Mouse (Mus musculus) liver, embryonic 14 days (tissue): ENCODE data around the gene Aqp12. TPM values are rescaled to one million over a fixed set of nuclear protein-coding genes. Genes with fewer than 3 reads are reported as not detected.

Source experiments
- polyA plus RNA-seq: library from polyadenylated mRNA; depleted of rRNA; stranded (reverse); fragments of >200 nt; gene quantifications from 2 replicates; pipeline ENCODE4 v1.2.3, GENCODE M21; 2012; rRNA removed

Gene Aqp12
- not detected in 2 replicates for polyA plus RNA-seq

GRCm38 (mm10) chr1:93006061-93006460, at the start of gene Aqp12:
Gene Aqp12, plus strand, starts transcription at chr1:93006334.

Other genes with a start within 250 kb of the Aqp12 start
- gene Gpc1, start 174.7 kb upstream of the Aqp12 start, polyA plus RNA-seq, result 1.5 and 1.6 TPM in 2 replicates
- 0.03 TPM in 2 replicates for gene Ankmy1, start 103.4 kb upstream of the Aqp12 start, polyA plus RNA-seq
- 4.8 and 6.2 TPM in 2 replicates for gene Dusp28, start 99.4 kb upstream of the Aqp12 start, polyA plus RNA-seq
- 8.5 and 10.1 TPM in 2 replicates for gene Rnpepl1, start 95.6 kb upstream of the Aqp12 start, polyA plus RNA-seq
- gene Capn10, start 72.0 kb upstream of the Aqp12 start, polyA plus RNA-seq, result 7.9 TPM in 2 replicates
- gene Gpr35, start 55.5 kb upstream of the Aqp12 start, polyA plus RNA-seq, result 0.28 and 0.44 TPM in 2 replicates
- 0.05 and 0.10 TPM in 2 replicates for gene Kif1a, start 95.6 kb downstream of the Aqp12 start, polyA plus RNA-seq
- gene Agxt, start 128.9 kb downstream of the Aqp12 start, polyA plus RNA-seq, result 2.5 and 2.9 TPM in 2 replicates
- gene 2310007B03Rik, start 154.6 kb downstream of the Aqp12 start, polyA plus RNA-seq, result 0.12 TPM in 2 replicates
- gene Crocc2, start 162.4 kb downstream of the Aqp12 start, polyA plus RNA-seq, result 0.01 TPM in 2 replicates
- 0.29 and 0.31 TPM in 2 replicates for gene Sned1, start 229.5 kb downstream of the Aqp12 start, polyA plus RNA-seq